Mouse (Mus musculus) erythroblast, embryonic 14.5 days (primary cell): ENCODE measurements around the gene Dstn. TPM values are rescaled to one million over a fixed set of nuclear protein-coding genes. Genes with fewer than 3 reads are reported as not detected.

ENCODE experiments used
- H3K27me3 ChIP-seq: 2 replicates; pipeline ENCODE4 v1.6.1; 2012; ENCODE audit warnings: inconsistent platforms; ENCODE audit not compliant: control insufficient read depth
- H3K36me3 ChIP-seq: 2 replicates; pipeline ENCODE4 v1.6.1; 2012; ENCODE audit warnings: mild to moderate bottlenecking, inconsistent platforms; ENCODE audit not compliant: control insufficient read depth
- H3K4me1 ChIP-seq: 2 replicates; pipeline ENCODE4 v1.6.1; 2012; ENCODE audit warnings: inconsistent platforms; ENCODE audit not compliant: control insufficient read depth
- H3K4me3 ChIP-seq: replicated peaks from 2 replicates; pipeline ENCODE3; 2012; ENCODE audit warnings: moderate library complexity, mild to moderate bottlenecking, inconsistent platforms
- H3K9me3 ChIP-seq: 2 replicates; pipeline ENCODE4 v1.6.1; 2012; ENCODE audit warnings: low read length, inconsistent platforms, mixed read lengths; ENCODE audit not compliant: control insufficient read depth
- GATA1 ChIP-seq: IDR thresholded peaks from 2 replicates; pipeline ENCODE4 v1.6.1; 2012; ENCODE audit warnings: low read length, inconsistent platforms, mixed read lengths
- TAL1 ChIP-seq: IDR thresholded peaks from 3 replicates; pipeline ENCODE4 v1.6.1; 2012; ENCODE audit warnings: low read length, inconsistent platforms, mixed read lengths
- polyA plus RNA-seq: library from polyadenylated mRNA; stranded (reverse); fragments of >175 nt; gene quantifications from 2 replicates; pipeline ENCODE4 v1.2.3, GENCODE M21; 2012

Gene Dstn
- polyA plus RNA-seq, 1 experiment, result 0.84 TPM

GRCm38 (mm10) chr2:143912199-143912598, 2.9 kb upstream of the Dstn start:
- H3K4me1 ChIP-seq, result peaks cover 65% of the 10 kb centered on the region
- H3K36me3 ChIP-seq, result no peaks in the 10 kb centered on the region
- peaks cover 4% of the 10 kb centered on the region for H3K27me3 ChIP-seq
- no peaks in the 10 kb centered on the region for H3K9me3 ChIP-seq
- TF ChIP-seq TAL1 (0 out of 3 replicates have a peak, but pooled peaks have one; percentile 23), GATA1 (no peak)
- H3K4me3 ChIP-seq, result no peak overlapping the region

DNA sequence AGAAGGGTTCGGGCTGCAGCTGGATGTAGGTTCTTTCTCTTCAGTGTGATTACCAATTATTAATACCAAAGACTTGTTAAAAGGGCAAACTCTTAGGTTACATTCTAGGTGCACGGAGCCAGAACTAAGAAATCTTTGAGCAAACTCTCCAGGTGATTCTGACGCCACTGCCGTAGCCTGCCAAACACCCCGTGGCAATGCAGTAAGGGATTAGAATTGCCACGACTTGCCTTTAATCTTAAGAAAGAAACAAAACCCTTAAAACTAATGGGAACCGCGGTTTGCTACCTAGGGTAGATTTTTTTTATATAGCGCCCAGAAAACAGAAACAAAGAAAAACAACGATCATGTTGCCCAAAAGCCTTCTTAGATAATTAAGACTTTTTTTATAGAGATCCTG, 899 bp upstream of the Dstn start:
- Histone ChIP-seq H3K4me3 (peak overlapping the region; percentile 91), H3K27me3 (peaks cover 4% of the 10 kb centered on the region), H3K36me3 (no peaks in the 10 kb centered on the region), H3K9me3 (no peaks in the 10 kb centered on the region), H3K4me1 (peaks cover 83% of the 10 kb centered on the region)
- TF ChIP-seq TAL1, result no peak

DNA sequence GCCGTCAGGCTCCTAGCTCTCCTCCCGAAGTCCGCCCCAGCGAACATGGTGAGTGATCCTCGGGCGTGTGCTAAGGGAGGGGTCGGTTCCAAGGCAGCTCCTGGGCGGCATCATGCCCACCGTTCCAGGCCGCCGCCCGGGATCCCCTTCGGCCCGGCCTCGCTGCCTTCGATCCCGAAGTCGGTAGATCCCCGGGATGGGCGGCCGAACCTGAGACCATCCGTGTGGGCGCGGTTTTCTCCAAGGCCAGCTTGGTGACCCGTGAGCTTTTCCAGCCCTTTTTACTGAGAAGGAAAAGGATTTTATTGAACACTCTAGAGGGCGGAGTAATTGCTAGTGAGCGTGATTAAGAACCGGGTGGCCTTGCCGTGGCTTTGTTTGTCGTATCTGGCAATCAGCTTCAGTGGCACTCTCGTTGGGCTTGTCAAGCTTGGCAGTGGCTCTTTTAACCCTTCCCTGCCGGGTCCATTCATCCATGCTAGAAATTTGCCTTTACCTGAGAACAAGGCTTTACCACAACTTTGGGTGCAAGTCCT, 548 bp downstream of the Dstn start:
- H3K27me3 ChIP-seq, result peaks cover 4% of the 10 kb centered on the region
- H3K36me3 ChIP-seq, result no peaks in the 10 kb centered on the region
- H3K9me3 ChIP-seq, result no peaks in the 10 kb centered on the region
- H3K4me1 ChIP-seq, result peaks cover 78% of the 10 kb centered on the region
- H3K4me3 ChIP-seq, result peak overlapping the region; percentile 91
- TF ChIP-seq TAL1 (no peak), GATA1 (peak; percentile 50; the same call in 1 of the 2 replicates)

- Histone ChIP-seq H3K4me3 (peak overlapping the region; percentile 91), H3K27me3 (peaks cover 4% of the 10 kb centered on the region), H3K4me1 (peaks cover 77% of the 10 kb centered on the region), H3K9me3 (no peaks in the 10 kb centered on the region), H3K36me3 (no peaks in the 10 kb centered on the region)
- TF ChIP-seq TAL1 (peak; percentile 71), GATA1 (no peak)
Measured at GRCm38 (mm10) chr2:143916229-143916628, 1.1 kb downstream of the Dstn start.

GRCm38 (mm10) chr2:143917622-143918021, 2.5 kb downstream of the Dstn start:
- peaks cover 4% of the 10 kb centered on the region for H3K27me3 ChIP-seq
- H3K4me1 ChIP-seq, result peaks cover 65% of the 10 kb centered on the region
- H3K36me3 ChIP-seq, result no peaks in the 10 kb centered on the region
- H3K4me3 ChIP-seq, result peak overlapping the region; percentile 28
- no peak for TF ChIP-seq GATA1
- no peak for TF ChIP-seq TAL1
- no peaks in the 10 kb centered on the region for H3K9me3 ChIP-seq

GRCm38 (mm10) chr2:143918831-143919502, 3.8 kb downstream of the Dstn start:
- TF ChIP-seq GATA1, result no peak
- TF ChIP-seq TAL1, result no peak; the same call in 2 of the 3 replicates
- no peaks in the 10 kb centered on the region for H3K36me3 ChIP-seq
- H3K4me3 ChIP-seq, result no peak overlapping the region
- no peaks in the 10 kb centered on the region for H3K9me3 ChIP-seq
- H3K4me1 ChIP-seq, result peaks cover 60% of the 10 kb centered on the region
- H3K27me3 ChIP-seq, result peaks cover 4% of the 10 kb centered on the region

GRCm38 (mm10) chr2:143924085-143924484, 9.0 kb downstream of the Dstn start:
- no peak for TF ChIP-seq TAL1
- TF ChIP-seq GATA1, result no peak
- H3K9me3 ChIP-seq, result no peaks in the 10 kb centered on the region
- H3K36me3 ChIP-seq, result no peaks in the 10 kb centered on the region
- H3K4me1 ChIP-seq, result peaks cover 22% of the 10 kb centered on the region
- no peaks in the 10 kb centered on the region for H3K27me3 ChIP-seq
- H3K4me3 ChIP-seq, result no peak overlapping the region

DNA sequence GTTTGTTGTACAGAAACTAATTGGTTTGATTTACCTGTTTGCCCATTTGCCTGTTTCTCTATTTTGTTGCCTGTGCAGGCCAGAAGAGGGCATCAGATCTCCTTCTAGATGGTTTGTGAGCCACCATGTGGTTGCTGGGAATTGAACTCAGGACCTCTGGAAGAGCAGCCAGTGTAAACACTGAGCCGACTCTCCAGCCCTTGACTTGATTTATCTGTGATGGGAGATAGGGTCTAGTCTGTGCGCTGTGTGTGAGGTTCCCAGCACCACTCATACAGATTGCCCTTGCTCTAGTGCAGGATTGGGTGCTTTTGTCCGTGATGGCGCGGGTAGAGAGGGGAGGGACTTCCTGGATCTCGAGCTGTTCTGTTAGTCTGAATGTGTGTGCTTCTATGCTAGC, 10.7 kb downstream of the Dstn start:
- Histone ChIP-seq H3K4me3 (no peak overlapping the region), H3K4me1 (peaks cover 19% of the 10 kb centered on the region), H3K9me3 (no peaks in the 10 kb centered on the region), H3K27me3 (no peaks in the 10 kb centered on the region), H3K36me3 (no peaks in the 10 kb centered on the region)
- TF ChIP-seq TAL1 (no peak), GATA1 (no peak)

DNA sequence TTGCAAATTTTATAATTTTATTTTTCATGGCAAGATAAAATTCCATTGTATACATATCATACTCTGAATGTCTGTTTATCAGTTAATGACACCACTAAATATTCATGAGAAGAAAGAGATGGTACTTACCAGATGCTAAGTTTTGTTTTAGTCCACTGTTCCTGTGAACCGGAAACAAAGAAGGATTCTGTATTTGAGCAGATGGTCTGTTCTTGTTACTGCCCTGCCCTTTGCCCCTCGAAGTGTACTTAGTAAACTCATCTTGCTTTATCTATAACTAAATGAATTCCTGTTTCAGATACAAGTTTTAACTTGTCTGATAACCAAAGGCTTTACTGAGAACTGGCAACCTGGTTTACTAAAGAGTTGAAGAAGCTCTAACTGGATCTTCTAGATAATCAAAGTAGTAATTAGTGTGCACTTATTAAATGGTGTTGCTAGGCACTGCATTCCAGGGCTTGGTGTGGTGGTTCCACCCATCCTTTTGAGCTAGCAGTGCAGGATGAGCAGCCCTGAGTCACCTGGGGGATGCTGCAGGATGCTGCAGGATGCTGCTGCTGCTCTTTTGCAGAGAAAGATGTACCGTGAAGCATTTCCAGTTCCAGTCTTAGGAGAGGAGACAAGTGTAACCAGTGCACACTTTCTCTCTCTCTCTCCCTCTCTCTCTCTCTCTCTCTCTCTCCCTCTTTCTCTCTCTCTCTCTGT, 14.6 kb downstream of the Dstn start:
- Histone ChIP-seq H3K4me1 (peaks cover 17% of the 10 kb centered on the region), H3K4me3 (no peak overlapping the region), H3K27me3 (no peaks in the 10 kb centered on the region), H3K9me3 (no peaks in the 10 kb centered on the region), H3K36me3 (no peaks in the 10 kb centered on the region)
- TF ChIP-seq TAL1 (no peak), GATA1 (no peak)

- Histone ChIP-seq H3K27me3 (no peaks in the 10 kb centered on the region), H3K36me3 (no peaks in the 10 kb centered on the region), H3K9me3 (no peaks in the 10 kb centered on the region), H3K4me3 (no peak overlapping the region), H3K4me1 (peaks cover 14% of the 10 kb centered on the region)
- TF ChIP-seq TAL1 (no peak), GATA1 (no peak)
Measured at GRCm38 (mm10) chr2:143932340-143932873, 17.3 kb downstream of the Dstn start.
